Mouse (Mus musculus) embryo, embryonic 10 days (tissue): ENCODE measurements around the gene Qk.
A peak's percentile ranks its signal among the peaks of the same experiment; 100 is the strongest.

ENCODE experiments used
- DNase-seq: peaks from one replicate; pipeline ENCODE4 v3.0.0-alpha.2; 2015; ENCODE audit warnings: low spot score

Gene Qk

DNA sequence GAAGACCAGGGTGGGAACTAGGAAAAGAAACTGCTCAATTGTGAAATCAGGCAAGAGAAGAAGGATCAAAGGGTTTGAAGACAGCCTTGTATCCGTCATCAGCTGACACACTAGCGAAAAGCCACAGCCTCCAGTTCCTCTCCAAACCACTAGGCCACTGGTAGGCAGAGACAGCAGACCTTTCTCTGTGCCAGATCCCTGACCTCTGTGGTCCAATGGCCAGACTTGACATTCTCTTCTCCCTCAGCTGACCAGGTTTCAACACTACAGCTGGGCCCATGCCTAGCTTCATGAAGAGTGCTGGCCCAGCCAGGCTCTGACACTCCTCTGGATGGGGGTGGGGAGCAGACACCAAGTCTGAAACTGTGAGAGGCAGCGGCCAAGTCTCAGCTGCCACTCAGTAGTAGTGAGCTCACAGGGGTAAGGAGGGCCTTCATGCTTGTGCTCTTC is 7.0 kb upstream of the Qk start:
- no peak for DNase-seq

DNA sequence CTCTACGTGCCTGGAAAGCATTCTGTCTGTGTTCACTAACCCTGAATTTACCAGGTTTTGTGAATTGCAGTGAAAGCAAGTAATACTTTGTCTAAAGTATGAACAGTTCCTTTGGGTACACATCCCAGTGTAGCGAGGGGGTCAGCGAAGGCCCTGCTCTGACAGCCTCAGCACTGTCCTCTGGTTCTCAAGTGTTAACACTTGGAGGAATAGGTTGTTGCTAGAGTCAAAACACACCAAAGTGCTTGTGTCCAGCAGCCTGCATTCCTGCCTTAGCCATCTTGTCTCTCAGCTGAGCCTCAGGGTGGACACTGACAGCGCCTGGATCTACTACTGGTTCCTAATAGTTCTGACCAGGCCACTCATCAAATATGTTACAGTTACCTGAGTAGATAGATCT is 6.3 kb upstream of the Qk start:
- no peak for DNase-seq

GRCm38 (mm10) chr17:10321754-10322153 is 2.1 kb upstream of the Qk start:
- peak; percentile 42 for DNase-seq

DNA sequence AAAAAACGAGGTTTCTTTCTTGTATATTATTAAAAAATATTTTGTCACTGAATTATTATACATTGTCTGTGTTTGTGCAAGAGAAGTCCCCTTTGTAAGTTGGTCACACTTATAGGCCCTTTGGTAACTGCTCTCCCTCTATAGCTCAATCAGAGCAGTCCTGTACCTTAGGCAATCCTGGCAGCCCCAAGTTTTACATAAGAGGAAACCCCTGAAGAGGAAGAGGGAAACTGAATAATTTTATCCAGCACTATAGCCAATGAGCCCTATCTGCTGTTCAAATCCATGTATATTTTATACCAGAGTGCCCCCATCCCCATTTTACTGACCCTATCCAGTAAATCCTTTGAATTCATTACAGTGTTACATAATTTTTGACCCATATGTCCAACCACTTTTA is 1.4 kb upstream of the Qk start:
- DNase-seq: no peak

DNA sequence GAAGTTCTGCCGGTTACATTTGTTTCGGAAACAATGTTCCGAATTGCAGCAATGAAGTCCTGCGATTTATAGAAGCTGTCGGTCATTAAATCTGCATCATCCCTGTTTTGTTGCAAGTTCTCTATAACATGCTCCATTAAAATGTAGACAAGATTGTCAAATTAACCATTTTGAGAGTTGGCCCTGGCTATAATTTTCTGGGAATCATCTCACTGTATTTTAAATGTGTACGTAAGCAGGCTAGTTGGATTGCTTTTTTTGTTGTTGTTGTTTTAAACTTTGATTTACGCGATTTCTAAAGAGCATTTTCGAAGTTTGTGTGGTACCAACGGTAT is 769 bp upstream of the Qk start:
- DNase-seq: no peak

DNA sequence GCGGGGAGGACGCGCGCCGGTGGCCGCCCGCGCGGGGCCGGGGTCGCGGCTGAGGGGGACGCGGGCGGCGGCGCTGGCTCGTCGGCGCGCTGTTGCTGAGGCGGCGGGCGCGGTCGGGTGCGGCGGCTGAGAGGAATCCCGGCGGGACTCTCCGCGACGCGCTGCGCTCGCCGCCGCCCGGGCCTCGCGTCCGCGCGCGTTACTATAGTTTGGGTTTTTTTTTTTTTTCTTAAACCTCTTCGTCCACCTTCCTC is 296 bp downstream of the Qk start:
- DNase-seq: peak; percentile 45

DNA sequence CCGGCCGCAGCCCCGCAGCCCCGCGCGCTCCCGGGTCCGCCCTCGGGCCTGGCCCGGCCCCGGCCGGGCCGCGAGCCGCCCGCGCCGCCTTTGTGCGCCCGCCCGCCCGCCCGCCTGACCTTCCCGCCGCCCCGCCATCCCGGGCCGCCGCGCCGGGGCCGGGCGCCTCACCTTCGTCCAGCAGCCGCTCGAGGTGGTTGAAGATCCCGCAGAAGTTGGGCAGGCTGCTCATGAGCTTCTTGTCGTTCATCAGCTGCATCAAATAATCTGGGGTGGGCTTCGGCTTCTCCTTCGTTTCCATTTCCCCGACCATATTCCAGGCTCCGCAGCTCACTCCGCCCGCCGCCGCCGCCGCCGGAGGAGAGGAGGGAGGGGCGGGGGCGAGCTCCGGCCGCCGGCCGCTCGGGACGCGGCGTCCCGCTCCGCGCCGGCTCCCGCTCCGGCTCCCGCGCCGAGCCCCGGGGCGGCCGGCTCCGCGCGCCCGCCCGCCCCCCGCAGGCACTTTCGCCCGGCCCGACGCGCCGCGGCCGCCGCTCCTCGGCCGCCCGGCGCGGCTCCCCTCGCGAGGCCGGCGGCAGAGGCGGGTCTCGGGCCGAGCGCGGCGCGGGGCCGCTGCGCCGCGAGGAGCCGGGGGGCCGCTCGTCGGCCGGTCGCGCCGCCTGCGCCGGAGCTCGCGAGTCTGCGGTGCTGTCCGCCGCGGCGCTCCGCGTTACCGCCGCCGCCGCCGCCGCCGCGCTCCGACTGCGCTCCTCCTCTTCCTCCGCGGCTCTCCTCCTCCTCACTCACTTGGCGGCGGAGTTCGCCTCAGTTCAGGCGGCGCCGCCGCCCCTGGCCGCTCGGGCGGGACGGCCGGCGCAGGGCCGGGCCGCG is 858 bp downstream of the Qk start:
- peak; percentile 86 for DNase-seq

- peak; percentile 66 for DNase-seq
Measured at GRCm38 (mm10) chr17:10317981-10318551, 1.6 kb downstream of the Qk start.

GRCm38 (mm10) chr17:10317186-10317585 is 2.5 kb downstream of the Qk start:
- peak; percentile 39 for DNase-seq

GRCm38 (mm10) chr17:10316446-10316845 is 3.2 kb downstream of the Qk start:
- no peak for DNase-seq

GRCm38 (mm10) chr17:10310046-10310445 is 9.6 kb downstream of the Qk start:
- DNase-seq: no peak

- peak; percentile 41 for DNase-seq
Measured at GRCm38 (mm10) chr17:10309135-10309623, 10.5 kb downstream of the Qk start.

DNA sequence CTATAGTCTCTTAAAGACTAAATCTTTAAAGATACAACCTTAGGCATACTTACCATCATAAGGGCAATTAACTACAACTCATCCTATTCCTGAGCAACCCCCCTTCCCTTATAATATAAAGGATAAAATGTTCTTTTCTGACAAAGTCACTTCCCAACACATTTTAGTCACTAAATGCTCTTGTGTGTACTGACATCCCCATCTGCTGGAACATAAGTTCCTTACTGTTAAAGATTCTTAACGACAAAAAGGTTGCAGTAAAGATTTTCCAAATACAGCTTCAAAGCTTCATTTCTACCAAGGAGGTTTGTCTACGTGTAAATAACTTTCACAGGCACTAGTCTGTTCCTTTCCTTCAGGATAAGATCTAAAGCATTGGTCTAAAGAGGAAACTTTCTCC is 13.2 kb downstream of the Qk start:
- no peak for DNase-seq

GRCm38 (mm10) chr17:10304001-10304400 is 15.7 kb downstream of the Qk start:
- DNase-seq: no peak

DNA sequence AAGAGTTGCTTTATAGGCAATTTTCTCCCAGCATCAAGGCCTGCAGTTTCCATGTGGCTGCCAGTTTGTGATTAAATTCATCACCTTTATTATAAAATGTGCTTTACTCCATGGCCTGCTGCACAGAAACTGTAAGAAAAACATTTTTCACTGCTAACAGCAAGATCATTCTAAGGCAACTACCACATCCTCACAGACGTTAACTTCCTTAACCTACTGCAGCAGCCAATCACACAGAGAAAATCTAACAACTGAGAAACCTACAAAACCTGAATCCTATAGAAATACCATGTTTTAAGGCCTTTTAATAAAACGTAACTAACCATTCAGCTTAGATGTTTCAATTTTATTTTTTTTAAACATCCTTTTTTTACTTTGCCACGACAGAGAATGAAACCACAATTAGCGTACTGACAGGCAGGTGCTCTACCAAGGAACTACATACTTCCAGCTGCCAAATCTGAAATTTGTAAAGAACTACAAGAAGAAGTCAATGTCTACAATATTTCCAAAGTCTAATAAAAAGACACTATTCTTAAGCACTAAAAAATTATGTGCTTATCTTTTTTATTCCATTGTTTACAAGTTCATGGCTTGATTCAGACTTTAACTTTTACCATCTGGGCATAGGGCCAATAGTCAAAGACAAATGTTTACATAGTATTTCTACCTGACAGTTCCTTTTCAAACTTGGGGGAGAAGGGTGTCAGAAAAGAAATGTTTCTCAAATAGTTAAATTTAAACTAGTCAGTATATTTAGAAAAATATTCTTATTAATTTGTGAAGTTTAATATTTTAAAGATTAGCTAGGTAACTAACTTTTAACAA is 18.5 kb downstream of the Qk start:
- DNase-seq: no peak

- no peak for DNase-seq
Measured at GRCm38 (mm10) chr17:10299396-10299795, 20.3 kb downstream of the Qk start.

DNA sequence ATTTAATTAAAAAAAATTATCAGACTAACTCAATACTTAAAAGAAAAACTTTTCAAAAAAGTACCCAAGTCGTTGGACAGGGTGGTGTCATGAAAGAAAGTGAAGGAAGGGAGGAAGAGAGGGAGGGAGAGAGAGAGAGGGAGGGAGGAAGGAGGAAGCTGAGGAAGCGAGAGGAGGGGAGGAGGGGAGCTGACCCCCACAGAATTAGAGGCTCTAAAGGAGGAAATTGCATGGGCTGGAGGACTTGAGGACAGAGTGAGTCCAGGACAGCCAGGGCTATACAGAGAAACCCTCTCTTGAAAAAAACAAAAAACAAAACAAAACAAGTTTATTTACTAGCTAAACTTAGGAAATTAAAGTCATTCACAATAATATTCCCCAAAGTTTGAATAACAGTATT is 27.1 kb downstream of the Qk start:
- DNase-seq: no peak

GRCm38 (mm10) chr17:10284772-10285171 is 34.9 kb downstream of the Qk start:
- DNase-seq: no peak

GRCm38 (mm10) chr17:10279532-10279931 is 40.1 kb downstream of the Qk start:
- no peak for DNase-seq

DNA sequence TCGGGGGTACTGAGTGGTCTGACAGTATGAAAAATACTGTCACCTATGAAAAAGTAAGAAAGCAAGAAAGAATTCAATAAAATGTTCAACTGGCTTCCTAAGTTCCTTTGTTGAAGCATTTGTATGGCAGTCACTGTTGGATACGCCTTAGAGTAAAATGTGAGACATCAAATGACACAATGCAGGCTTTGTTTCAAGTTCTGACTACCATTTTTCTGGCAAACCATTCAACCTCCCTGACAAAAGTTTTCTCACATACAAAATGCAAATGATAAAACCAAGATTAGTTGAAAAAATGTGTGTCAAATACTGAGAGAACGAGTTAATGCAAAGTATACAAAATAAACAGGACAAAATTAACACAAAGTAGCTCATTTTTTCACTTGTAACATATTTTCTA is 50.1 kb downstream of the Qk start:
- DNase-seq: no peak

DNA sequence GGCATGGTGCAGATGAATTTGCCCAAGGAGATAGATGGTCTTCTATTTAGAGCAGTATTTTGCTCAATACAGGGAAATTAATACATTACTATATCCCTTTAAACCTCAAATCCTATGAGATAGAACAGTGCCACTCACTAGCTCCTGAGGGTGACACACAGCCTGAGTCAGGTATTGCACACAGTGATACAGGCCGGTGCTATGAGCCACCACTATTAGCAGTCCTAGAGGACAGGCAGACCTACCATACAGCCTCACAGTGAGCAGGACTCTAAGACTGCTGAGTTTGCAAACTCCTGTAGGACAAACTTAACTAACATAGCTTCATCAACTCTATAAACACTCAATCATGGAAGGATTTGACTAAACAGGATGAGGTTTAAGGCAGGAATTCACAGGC is 51.2 kb downstream of the Qk start:
- peak; percentile 10 for DNase-seq

GRCm38 (mm10) chr17:10266207-10266606 is 53.4 kb downstream of the Qk start:
- no peak for DNase-seq
